Mouse (Mus musculus) ES-Bruce4 (cell line): ENCODE measurements around the gene Tbc1d9b.

Source experiments
- CTCF ChIP-seq: IDR thresholded peaks from one replicate; pipeline ENCODE4 v1.8.1; 2011; ENCODE audit warnings: low read depth, low read length
- EP300 ChIP-seq: IDR thresholded peaks from 2 replicates; pipeline ENCODE4 v1.6.1; 2011; ENCODE audit warnings: low read depth, low read length; ENCODE audit not compliant: insufficient read depth
- POLR2A ChIP-seq: IDR thresholded peaks from one replicate; pipeline ENCODE4 v1.8.1; 2011; ENCODE audit warnings: low read length; ENCODE audit not compliant: insufficient read depth

GRCm38 (mm10) chr11:50215633-50216032, 84.4 kb downstream of the Tbc1d9b start:
- TF ChIP-seq CTCF: no peak
- no peak for TF ChIP-seq POLR2A
- no peak for TF ChIP-seq EP300
